Mouse (Mus musculus) limb, embryonic 15.5 days (tissue): ENCODE data around the gene Fcna. TPM values are rescaled to one million over a fixed set of nuclear protein-coding genes. Genes with fewer than 3 reads are reported as not detected.

Source experiments
- ATAC-seq: fragments of 200-750 bp; cut with Nextera tagmentation; 2 replicates; pipeline ENCODE4 v1.8.0; 2017; ENCODE audit warnings: low read depth, moderate TSS enrichment; ENCODE audit not compliant: insufficient number of reproducible peaks, low FRiP score, low TSS enrichment
- H3K27ac ChIP-seq: fragments of 300-500 bp; sonication (generic); 2 replicates; pipeline ENCODE4 v1.5.1; 2015; ENCODE audit warnings: moderate library complexity, mild to moderate bottlenecking, inconsistent platforms
- H3K27me3 ChIP-seq: fragments of 300-500 bp; sonication (generic); 2 replicates; pipeline ENCODE4 v1.6.1; 2015; ENCODE audit warnings: inconsistent platforms
- H3K36me3 ChIP-seq: fragments of 300-500 bp; sonication (generic); 2 replicates; pipeline ENCODE4 v1.6.1; 2015; ENCODE audit warnings: inconsistent platforms
- H3K4me1 ChIP-seq: fragments of 300-500 bp; sonication (generic); 2 replicates; pipeline ENCODE4 v1.6.1; 2015; ENCODE audit warnings: inconsistent platforms
- H3K4me2 ChIP-seq: fragments of 300-500 bp; sonication (generic); 2 replicates; pipeline ENCODE4 v1.6.1; 2015; ENCODE audit warnings: mild to moderate bottlenecking, inconsistent platforms
- H3K4me3 ChIP-seq: fragments of 300-500 bp; sonication (generic); 2 replicates; pipeline ENCODE4 v1.5.1; 2015; ENCODE audit warnings: mild to moderate bottlenecking, inconsistent platforms
- H3K9ac ChIP-seq: fragments of 300-500 bp; sonication (generic); 2 replicates; pipeline ENCODE4 v1.6.1; 2015; ENCODE audit warnings: inconsistent platforms
- H3K9me3 ChIP-seq: fragments of 300-500 bp; sonication (generic); 2 replicates; pipeline ENCODE4 v1.6.1; 2016; ENCODE audit warnings: inconsistent platforms
- WGBS: fragments of 180-500 bp; shearing (Covaris S2); methylation state at CpG from one replicate; pipeline ENCODE4 v1.1.7; 2015; 5-methylcytosine and 5-hydroxymethylcytosine counted together
- polyA plus RNA-seq: library from polyadenylated mRNA; unstranded; fragments of >200 nt; fragmentation: Nextera tagmentation; extraction: Ambion mirVana; gene quantifications from 2 replicates; pipeline ENCODE4 v1.2.1, GENCODE M21; 2015

The Fcna gene
- polyA plus RNA-seq, 1 experiment from 2014 or later = 2.7 TPM

- 91% methylated on average over 5 of the region's 5 CpGs for WGBS
- peaks cover 60% of the 10 kb centered on the region for H3K36me3 ChIP-seq
These were observed 25.3 kb downstream of the Fcna start for GRCm38 (mm10) chr2:25602526-25602925.

GRCm38 (mm10) chr2:25600037-25600436 is 27.8 kb downstream of the Fcna start:
- WGBS = 77% methylated on average over 2 of the region's 2 CpGs
- Histone ChIP-seq H3K4me1 (no peaks in the 10 kb centered on the region), H3K9me3 (no peaks in the 10 kb centered on the region), H3K4me2 (no peak overlapping the region), H3K27me3 (no peaks in the 10 kb centered on the region), H3K36me3 (peaks cover 85% of the 10 kb centered on the region), H3K27ac (no peak overlapping the region), H3K4me3 (no peak overlapping the region), H3K9ac (no peak overlapping the region)
- no peak for ATAC-seq

More at GRCm38 (mm10) chr2:25602526-25602925, 25.3 kb downstream of the Fcna start:
- Histone ChIP-seq H3K4me2 (no peak overlapping the region), H3K27ac (no peak overlapping the region), H3K4me1 (peaks cover 12% of the 10 kb centered on the region), H3K4me3 (no peak overlapping the region), H3K9ac (no peak overlapping the region), H3K27me3 (no peaks in the 10 kb centered on the region), H3K9me3 (no peaks in the 10 kb centered on the region)
- ATAC-seq = no peak

DNA sequence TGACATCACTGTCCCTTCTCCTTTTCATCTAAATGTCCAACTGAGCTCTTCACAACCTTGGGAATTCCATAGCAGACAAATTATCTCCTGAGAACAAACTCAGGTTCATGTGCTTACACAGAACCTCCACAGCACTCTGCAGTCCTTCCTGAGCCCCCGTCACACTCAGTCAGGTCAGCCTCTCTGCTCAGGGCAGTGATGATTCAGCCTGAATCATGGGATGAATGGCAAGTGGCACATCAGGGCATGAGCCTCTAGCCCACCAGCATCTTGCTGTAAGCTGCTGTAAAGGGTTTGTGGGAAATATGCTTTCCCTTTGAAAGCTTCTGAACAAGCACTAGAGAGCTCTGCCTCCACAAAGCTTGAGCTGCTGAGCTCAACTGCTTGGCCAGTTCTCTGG is 29.1 kb downstream of the Fcna start:
- Histone ChIP-seq H3K9me3 (no peaks in the 10 kb centered on the region), H3K36me3 (peaks cover 85% of the 10 kb centered on the region)

GRCm38 (mm10) chr2:25596765-25597510 is 30.9 kb downstream of the Fcna start:
- ATAC-seq = no peak; the same call in 1 of the 2 replicates
- Histone ChIP-seq H3K36me3 (peaks cover 94% of the 10 kb centered on the region), H3K4me3 (no peak overlapping the region), H3K4me1 (no peaks in the 10 kb centered on the region), H3K4me2 (no peak overlapping the region), H3K9me3 (no peaks in the 10 kb centered on the region), H3K27ac (no peak overlapping the region), H3K9ac (no peak overlapping the region), H3K27me3 (no peaks in the 10 kb centered on the region)
- WGBS = 93% methylated on average over 5 of the region's 5 CpGs

More for the DNA sequence above, 29.1 kb downstream of the Fcna start:
- no peak overlapping the region for H3K4me3 ChIP-seq
- H3K4me1 ChIP-seq = no peaks in the 10 kb centered on the region
- H3K27ac ChIP-seq = no peak overlapping the region
- ATAC-seq = no peak
- no peak overlapping the region for H3K9ac ChIP-seq
- no peaks in the 10 kb centered on the region for H3K27me3 ChIP-seq
- no peak overlapping the region for H3K4me2 ChIP-seq
- WGBS = 89% methylated on average over 1 of the region's 1 CpGs

- no peaks in the 10 kb centered on the region for H3K9me3 ChIP-seq
- no peak for ATAC-seq
- no peak overlapping the region for H3K4me2 ChIP-seq
- no peak overlapping the region for H3K4me3 ChIP-seq
- H3K9ac ChIP-seq = no peak overlapping the region
- WGBS = 87% methylated on average over 2 of the region's 2 CpGs
- no peaks in the 10 kb centered on the region for H3K4me1 ChIP-seq
- H3K27ac ChIP-seq = no peak overlapping the region
- H3K27me3 ChIP-seq = no peaks in the 10 kb centered on the region
- peaks cover 93% of the 10 kb centered on the region for H3K36me3 ChIP-seq
These were observed 36.0 kb downstream of the Fcna start for GRCm38 (mm10) chr2:25591863-25592262.

- H3K36me3 ChIP-seq = peaks cover 97% of the 10 kb centered on the region
- H3K9me3 ChIP-seq = no peaks in the 10 kb centered on the region
- no peak overlapping the region for H3K9ac ChIP-seq
- no peak overlapping the region for H3K27ac ChIP-seq
- H3K4me1 ChIP-seq = peaks cover 4% of the 10 kb centered on the region; the same call in 1 of the 2 replicates
- WGBS = 89% methylated on average over 8 of the region's 8 CpGs
- ATAC-seq = no peak
- no peaks in the 10 kb centered on the region for H3K27me3 ChIP-seq
- H3K4me2 ChIP-seq = no peak overlapping the region
- H3K4me3 ChIP-seq = no peak overlapping the region
These were observed 39.5 kb downstream of the Fcna start for GRCm38 (mm10) chr2:25588227-25588907.

DNA sequence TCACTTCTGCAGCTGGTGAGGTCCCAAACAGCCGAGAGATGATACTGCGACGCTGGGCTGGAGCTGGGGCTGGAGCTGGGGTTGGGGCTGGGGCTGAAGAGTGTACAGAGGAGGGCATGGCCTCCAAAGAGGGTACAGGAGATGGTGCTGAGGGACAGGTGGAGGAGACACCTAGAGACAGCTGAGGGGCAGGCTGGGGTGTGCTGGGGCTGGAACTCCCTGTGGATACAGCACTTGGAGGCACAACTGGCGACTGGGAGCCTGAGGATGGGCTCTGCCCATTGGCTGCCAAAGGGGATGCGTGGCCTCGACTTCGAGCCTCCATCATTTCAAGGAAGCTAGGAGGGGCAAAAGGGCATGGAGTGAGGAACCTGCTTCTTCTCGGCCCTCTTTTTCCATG is 40.5 kb downstream of the Fcna start:
- WGBS = 90% methylated on average over 8 of the region's 8 CpGs
- H3K27me3 ChIP-seq = no peaks in the 10 kb centered on the region
- no peaks in the 10 kb centered on the region for H3K9me3 ChIP-seq
- ATAC-seq = no peak
- peaks cover 93% of the 10 kb centered on the region for H3K36me3 ChIP-seq
- peaks cover 13% of the 10 kb centered on the region for H3K4me1 ChIP-seq
- no peak overlapping the region for H3K27ac ChIP-seq
- no peak overlapping the region for H3K4me2 ChIP-seq
- H3K4me3 ChIP-seq = no peak overlapping the region
- no peak overlapping the region for H3K9ac ChIP-seq

GRCm38 (mm10) chr2:25585601-25586000 is 42.2 kb downstream of the Fcna start:
- H3K36me3 ChIP-seq = peaks cover 76% of the 10 kb centered on the region
- H3K4me1 ChIP-seq = peaks cover 29% of the 10 kb centered on the region
- no peak for ATAC-seq
- no peak overlapping the region for H3K9ac ChIP-seq
- no peak overlapping the region for H3K4me2 ChIP-seq
- no peak overlapping the region for H3K27ac ChIP-seq
- no peaks in the 10 kb centered on the region for H3K9me3 ChIP-seq
- H3K4me3 ChIP-seq = no peak overlapping the region
- WGBS = 84% methylated on average over 3 of the region's 3 CpGs
- peaks cover 7% of the 10 kb centered on the region for H3K27me3 ChIP-seq

GRCm38 (mm10) chr2:25584856-25585255 is 43.0 kb downstream of the Fcna start:
- Histone ChIP-seq H3K9ac (no peak overlapping the region), H3K36me3 (peaks cover 68% of the 10 kb centered on the region), H3K4me1 (peaks cover 36% of the 10 kb centered on the region), H3K27ac (no peak overlapping the region), H3K9me3 (no peaks in the 10 kb centered on the region), H3K4me3 (no peak overlapping the region), H3K4me2 (no peak overlapping the region), H3K27me3 (peaks cover 14% of the 10 kb centered on the region)
- no peak for ATAC-seq
- WGBS = 80% methylated on average over 4 of the region's 4 CpGs

DNA sequence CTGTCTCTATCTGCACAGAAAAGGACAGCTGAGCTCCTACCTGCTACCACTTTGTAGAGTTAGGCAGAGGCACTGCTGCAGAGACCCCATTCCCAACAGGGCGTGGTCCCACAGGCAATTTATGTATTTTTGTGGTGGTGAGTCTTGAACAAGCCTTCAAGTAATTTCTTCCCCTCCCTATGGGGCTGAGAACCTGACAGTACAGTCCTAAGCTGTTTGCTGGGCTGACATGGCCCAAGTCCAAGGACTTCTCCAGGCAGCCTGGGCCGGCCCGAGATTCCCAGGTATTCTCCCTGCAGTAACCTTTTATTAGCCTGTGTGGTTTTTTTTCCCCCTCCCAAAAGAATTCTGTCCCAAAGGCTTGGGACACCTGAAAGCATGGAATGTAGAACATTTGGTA is 43.7 kb downstream of the Fcna start:
- Histone ChIP-seq H3K36me3 (peaks cover 61% of the 10 kb centered on the region), H3K27ac (no peak overlapping the region), H3K9me3 (no peaks in the 10 kb centered on the region), H3K9ac (no peak overlapping the region), H3K4me1 (peaks cover 43% of the 10 kb centered on the region), H3K27me3 (peaks cover 21% of the 10 kb centered on the region), H3K4me2 (no peak overlapping the region), H3K4me3 (no peak overlapping the region)
- WGBS = 77% methylated on average over 3 of the region's 3 CpGs
- no peak for ATAC-seq

DNA sequence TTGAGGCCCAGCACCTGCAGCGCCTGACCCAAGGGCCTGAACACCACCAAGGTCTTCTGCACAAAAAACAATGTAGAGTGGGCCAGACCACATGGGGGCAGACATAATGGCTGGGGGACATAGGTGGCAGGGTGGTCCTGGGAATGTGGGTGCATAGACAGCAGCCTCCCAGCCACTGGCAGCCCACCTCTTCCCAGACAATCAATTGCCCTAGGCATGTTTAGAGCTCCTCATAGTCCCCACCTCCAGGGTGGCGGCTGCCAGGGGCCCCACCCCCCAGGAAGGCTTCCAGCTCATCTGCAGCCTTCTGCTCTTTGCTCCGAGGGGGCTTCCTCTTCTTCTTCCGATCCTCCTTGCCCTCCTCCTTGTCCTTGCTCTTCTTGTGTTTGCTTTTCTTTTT is 44.3 kb downstream of the Fcna start:
- Histone ChIP-seq H3K9ac (no peak overlapping the region), H3K4me2 (no peak overlapping the region), H3K4me3 (no peak overlapping the region), H3K27me3 (peaks cover 27% of the 10 kb centered on the region), H3K27ac (no peak overlapping the region), H3K9me3 (no peaks in the 10 kb centered on the region), H3K36me3 (peaks cover 57% of the 10 kb centered on the region), H3K4me1 (peaks cover 49% of the 10 kb centered on the region)
- 64% methylated on average over 4 of the region's 4 CpGs for WGBS
- ATAC-seq = no peak

DNA sequence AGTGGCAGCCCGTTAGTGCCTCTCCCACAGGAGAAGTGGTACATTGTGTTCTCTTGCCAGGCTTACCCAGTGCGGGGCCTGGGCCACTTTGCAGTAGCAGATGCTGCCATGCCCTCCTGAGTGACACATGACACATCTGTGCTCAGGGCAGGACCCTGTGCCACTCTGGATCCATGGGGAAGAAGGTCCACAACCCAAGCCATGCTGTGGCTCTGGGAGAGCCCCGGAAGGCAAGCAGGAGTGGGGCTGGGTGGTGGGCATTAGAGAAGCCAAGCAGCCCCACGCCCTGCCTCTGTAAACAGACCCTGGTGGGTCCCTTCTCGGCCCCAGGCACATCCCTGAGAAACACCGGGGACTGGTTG is 44.7 kb downstream of the Fcna start:
- Histone ChIP-seq H3K36me3 (peaks cover 52% of the 10 kb centered on the region), H3K9ac (no peak overlapping the region), H3K4me1 (peaks cover 54% of the 10 kb centered on the region), H3K9me3 (no peaks in the 10 kb centered on the region), H3K27me3 (peaks cover 32% of the 10 kb centered on the region), H3K4me3 (no peak overlapping the region), H3K27ac (no peak overlapping the region), H3K4me2 (no peak overlapping the region)
- no peak for ATAC-seq
- 71% methylated on average over 6 of the region's 6 CpGs for WGBS
